Mouse (Mus musculus) liver, embryonic 15.5 days (tissue): ENCODE measurements around the gene Prr13. TPM values are rescaled to one million over a fixed set of nuclear protein-coding genes. Genes with fewer than 3 reads are reported as not detected.

Source experiments
- ATAC-seq: fragments of 200-750 bp; cut with Nextera tagmentation; 2 replicates; pipeline ENCODE4 v1.8.0; 2017; ENCODE audit warnings: moderate number of reproducible peaks, mild to moderate bottlenecking, moderate library complexity; ENCODE audit not compliant: insufficient read depth
- H3K27ac ChIP-seq: fragments of 300-500 bp; sonication (generic); replicated peaks from 2 replicates; pipeline ENCODE4 v1.5.1; 2015; ENCODE audit warnings: mild to moderate bottlenecking, inconsistent platforms
- H3K27me3 ChIP-seq: fragments of 300-500 bp; sonication (generic); 2 replicates; pipeline ENCODE4 v1.6.1; 2015; ENCODE audit warnings: mild to moderate bottlenecking, inconsistent platforms
- H3K36me3 ChIP-seq: fragments of 300-500 bp; sonication (generic); replicated peaks from 2 replicates; pipeline ENCODE4 v1.6.1; 2015; ENCODE audit warnings: moderate library complexity, mild to moderate bottlenecking, inconsistent platforms
- H3K4me1 ChIP-seq: fragments of 300-500 bp; sonication (generic); replicated peaks from 2 replicates; pipeline ENCODE4 v1.6.1; 2015; ENCODE audit warnings: inconsistent platforms
- H3K4me2 ChIP-seq: fragments of 300-500 bp; sonication (generic); 2 replicates; pipeline ENCODE4 v1.6.1; 2015; ENCODE audit warnings: moderate library complexity, mild to moderate bottlenecking, inconsistent platforms
- H3K4me3 ChIP-seq: fragments of 300-500 bp; sonication (generic); replicated peaks from 2 replicates; pipeline ENCODE4 v1.5.1; 2015; ENCODE audit warnings: mild to moderate bottlenecking, inconsistent platforms
- H3K9ac ChIP-seq: fragments of 300-500 bp; sonication (generic); 2 replicates; pipeline ENCODE4 v1.6.1; 2015; ENCODE audit warnings: moderate library complexity, mild to moderate bottlenecking, inconsistent platforms
- H3K9me3 ChIP-seq: fragments of 300-500 bp; sonication (generic); replicated peaks from 2 replicates; pipeline ENCODE4 v1.6.1; 2016; ENCODE audit warnings: inconsistent platforms
- WGBS: fragments of 180-500 bp; shearing (Covaris S2); methylation state at CpG from one replicate; pipeline ENCODE4 v1.1.7; 2015; ENCODE audit warnings: mixed read lengths; ENCODE audit not compliant: insufficient replicate concordance; 5-methylcytosine and 5-hydroxymethylcytosine counted together
- polyA plus RNA-seq: library from polyadenylated mRNA; unstranded; fragments of >200 nt; fragmentation: Nextera tagmentation; extraction: Ambion mirVana; gene quantifications from 2 replicates; pipeline ENCODE4 v1.2.1, GENCODE M21; 2015

Gene Prr13
- polyA plus RNA-seq, 1 experiment from 2014 or later: 106 TPM

GRCm38 (mm10) chr15:102505073-102505769 lies 46.4 kb downstream of the Prr13 start:
- no peak overlapping the region for H3K4me3 ChIP-seq
- peaks cover 7% of the 10 kb centered on the region; the same call in 1 of the 2 replicates for H3K27me3 ChIP-seq
- no peaks in the 10 kb centered on the region for H3K9me3 ChIP-seq
- peaks cover 50% of the 10 kb centered on the region for H3K36me3 ChIP-seq
- H3K4me2 ChIP-seq: no peak overlapping the region
- H3K9ac ChIP-seq: no peak overlapping the region
- H3K4me1 ChIP-seq: peaks cover 40% of the 10 kb centered on the region
- whole genome bisulfite sequencing: 73% methylated on average over 12 of the region's 12 CpGs
- no peak for ATAC-seq
- H3K27ac ChIP-seq: no peak overlapping the region

- Histone ChIP-seq H3K9ac (no peak overlapping the region), H3K27me3 (peaks cover 14% of the 10 kb centered on the region), H3K9me3 (no peaks in the 10 kb centered on the region), H3K4me3 (no peak overlapping the region), H3K4me1 (peaks cover 47% of the 10 kb centered on the region), H3K27ac (no peak overlapping the region), H3K4me2 (no peak overlapping the region), H3K36me3 (peaks cover 43% of the 10 kb centered on the region)
- ATAC-seq: no peak
- 68% methylated on average over 9 of the region's 9 CpGs for WGBS
Measured at GRCm38 (mm10) chr15:102505770-102506463, 47.1 kb downstream of the Prr13 start.

DNA sequence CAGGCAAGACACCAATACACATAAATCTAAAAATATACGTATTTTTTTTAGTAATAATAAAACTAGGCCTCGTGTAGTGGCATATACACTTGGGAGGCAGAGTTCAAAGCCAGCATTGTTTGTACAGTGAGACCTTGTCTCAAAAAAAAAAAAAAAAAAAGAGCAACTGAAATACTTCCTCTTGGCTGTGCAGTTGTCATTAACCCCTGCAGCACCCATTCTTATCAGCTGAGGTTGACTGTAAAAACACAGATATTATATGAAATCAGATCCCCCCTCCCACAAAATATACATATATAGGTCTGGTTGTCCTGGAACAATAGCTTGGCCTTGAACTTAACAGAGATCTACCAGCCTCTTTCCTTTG lies 47.6 kb downstream of the Prr13 start:
- Histone ChIP-seq H3K4me3 (no peak overlapping the region), H3K9ac (no peak overlapping the region), H3K27ac (no peak overlapping the region), H3K4me1 (peaks cover 50% of the 10 kb centered on the region), H3K36me3 (peaks cover 38% of the 10 kb centered on the region), H3K9me3 (no peaks in the 10 kb centered on the region), H3K27me3 (peaks cover 19% of the 10 kb centered on the region), H3K4me2 (no peak overlapping the region)
- WGBS: 25% methylated on average over 2 of the region's 2 CpGs
- ATAC-seq: no peak

- peaks cover 47% of the 10 kb centered on the region for H3K4me1 ChIP-seq
- WGBS: 48% methylated on average over 1 of the region's 1 CpGs
- peaks cover 23% of the 10 kb centered on the region for H3K27me3 ChIP-seq
- H3K9me3 ChIP-seq: no peaks in the 10 kb centered on the region
- H3K36me3 ChIP-seq: peaks cover 34% of the 10 kb centered on the region
- no peak overlapping the region for H3K4me2 ChIP-seq
- ATAC-seq: no peak
- H3K9ac ChIP-seq: no peak overlapping the region
- H3K27ac ChIP-seq: no peak overlapping the region
- H3K4me3 ChIP-seq: no peak overlapping the region
Measured at GRCm38 (mm10) chr15:102506864-102507263, 48.0 kb downstream of the Prr13 start.

DNA sequence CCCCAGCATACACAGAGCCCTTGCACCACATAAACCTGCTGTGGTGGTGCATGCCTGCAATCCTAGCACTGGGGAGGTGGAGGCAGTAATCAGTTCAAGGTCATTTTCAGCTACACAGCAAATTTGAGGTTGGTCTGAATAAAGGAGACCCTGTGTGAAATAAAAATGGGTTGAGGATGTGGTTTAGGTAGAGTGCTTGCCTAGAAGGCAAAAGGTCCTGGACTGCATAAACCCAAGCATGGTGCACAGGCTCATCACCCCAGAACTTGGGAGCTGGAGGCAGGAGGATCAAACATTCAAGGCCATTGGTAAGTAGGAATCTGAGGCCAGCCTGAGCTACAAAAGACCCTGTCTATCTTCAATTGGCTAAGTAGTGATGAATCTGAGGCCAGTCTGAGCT lies 48.7 kb downstream of the Prr13 start:
- no peak overlapping the region for H3K27ac ChIP-seq
- peaks cover 40% of the 10 kb centered on the region for H3K4me1 ChIP-seq
- no peak overlapping the region for H3K9ac ChIP-seq
- H3K36me3 ChIP-seq: peaks cover 27% of the 10 kb centered on the region
- no peak overlapping the region for H3K4me3 ChIP-seq
- no peak for ATAC-seq
- no peaks in the 10 kb centered on the region for H3K9me3 ChIP-seq
- no peak overlapping the region for H3K4me2 ChIP-seq
- peaks cover 29% of the 10 kb centered on the region for H3K27me3 ChIP-seq

DNA sequence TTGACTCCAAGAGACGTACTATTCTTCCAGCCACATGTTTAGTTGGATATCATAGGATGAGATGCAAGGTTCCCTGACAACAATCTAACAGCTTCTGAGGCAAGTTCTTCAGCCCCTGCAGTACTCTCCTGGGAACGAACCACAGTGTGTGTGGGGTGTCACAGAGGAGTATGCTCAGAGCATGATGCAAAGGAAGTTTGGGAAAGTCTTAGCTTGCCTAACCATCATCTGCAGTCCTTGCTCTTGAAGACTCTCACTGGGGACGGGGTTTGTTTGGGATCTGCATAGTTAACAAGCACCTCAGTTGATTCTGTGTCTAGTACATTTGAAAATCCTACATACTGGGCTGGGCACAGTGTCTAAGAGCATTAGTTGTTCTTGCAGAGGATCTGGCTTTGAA lies 49.5 kb downstream of the Prr13 start:
- ATAC-seq: no peak
- peaks cover 29% of the 10 kb centered on the region for H3K27me3 ChIP-seq
- WGBS: 58% methylated on average over 3 of the region's 3 CpGs
- no peak overlapping the region for H3K4me3 ChIP-seq
- no peak overlapping the region for H3K27ac ChIP-seq
- peaks cover 34% of the 10 kb centered on the region for H3K4me1 ChIP-seq
- peaks cover 19% of the 10 kb centered on the region for H3K36me3 ChIP-seq
- no peaks in the 10 kb centered on the region for H3K9me3 ChIP-seq
- no peak overlapping the region for H3K4me2 ChIP-seq
- no peak overlapping the region for H3K9ac ChIP-seq

DNA sequence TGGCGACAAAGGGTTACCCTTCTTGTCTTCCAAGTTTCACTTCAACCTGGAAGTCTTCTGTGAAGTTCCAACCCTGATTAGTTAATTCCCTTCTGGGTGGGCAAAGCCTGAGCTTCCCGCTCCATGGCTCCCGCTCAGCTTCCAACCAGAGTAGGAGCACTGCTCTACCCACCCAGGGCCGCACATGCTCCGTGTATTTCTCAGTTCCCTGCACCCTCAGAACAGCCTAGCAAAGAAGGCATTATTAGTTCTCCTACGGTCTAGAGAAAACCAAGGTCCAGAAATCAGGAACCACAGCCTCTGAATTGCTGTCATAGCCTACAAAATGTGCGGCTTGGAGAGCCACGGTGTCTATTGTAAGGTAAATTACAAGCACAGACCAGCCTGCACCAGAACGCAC lies 51.3 kb downstream of the Prr13 start:
- peak; percentile 17 for ATAC-seq
- Histone ChIP-seq H3K4me3 (peak overlapping the region; percentile 63), H3K4me2 (peak overlapping the region; percentile 96), H3K9me3 (no peaks in the 10 kb centered on the region), H3K36me3 (peaks cover 2% of the 10 kb centered on the region; the same call in 1 of the 2 replicates), H3K4me1 (peaks cover 34% of the 10 kb centered on the region), H3K27me3 (peaks cover 29% of the 10 kb centered on the region), H3K9ac (peak overlapping the region; percentile 47), H3K27ac (no peak overlapping the region)
- 18% methylated on average over 9 of the region's 9 CpGs for WGBS

DNA sequence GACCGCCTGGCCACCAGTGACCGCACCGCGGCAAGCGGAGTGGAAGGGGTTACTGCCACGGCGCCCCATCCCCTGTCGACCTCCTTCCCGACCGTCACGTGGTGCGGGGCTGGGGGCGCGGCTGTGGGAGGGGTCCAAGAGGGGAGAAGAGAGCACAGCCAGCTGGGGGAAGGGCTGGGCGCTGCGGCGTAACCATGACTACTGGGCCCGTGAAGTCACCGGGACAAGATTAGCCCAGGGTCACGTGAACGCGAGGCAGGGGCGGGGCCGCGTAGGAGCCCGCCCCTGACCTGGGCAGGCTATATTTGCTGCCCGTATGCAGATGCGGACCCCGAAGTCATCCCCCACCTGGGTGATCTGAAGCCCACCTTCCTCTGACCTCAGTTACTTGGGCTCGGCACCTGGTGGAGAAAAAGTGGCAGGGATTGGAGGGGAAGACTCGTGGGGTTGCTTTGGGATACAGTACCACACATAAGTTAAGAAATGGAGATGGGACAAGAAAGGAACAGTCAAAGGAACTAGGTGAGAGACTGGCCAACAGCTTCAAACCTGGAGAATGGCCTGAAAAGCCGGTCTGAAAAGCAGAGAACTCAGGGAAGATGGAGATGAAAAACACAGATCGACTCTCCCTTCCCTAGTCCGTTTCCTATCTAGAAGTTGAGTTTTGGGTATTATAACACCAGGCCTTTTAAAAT lies 51.9 kb downstream of the Prr13 start:
- H3K36me3 ChIP-seq: no peaks in the 10 kb centered on the region
- no peaks in the 10 kb centered on the region for H3K9me3 ChIP-seq
- H3K27me3 ChIP-seq: peaks cover 35% of the 10 kb centered on the region
- H3K27ac ChIP-seq: no peak overlapping the region
- ATAC-seq: peak; percentile 79
- 5% methylated on average over 34 of the region's 34 CpGs for WGBS
- H3K4me2 ChIP-seq: peak overlapping the region; percentile 96
- peaks cover 28% of the 10 kb centered on the region for H3K4me1 ChIP-seq
- H3K9ac ChIP-seq: peak overlapping the region; percentile 47
- H3K4me3 ChIP-seq: peak overlapping the region; percentile 63

GRCm38 (mm10) chr15:102511285-102511833 lies 52.5 kb downstream of the Prr13 start:
- H3K4me3 ChIP-seq: no peak overlapping the region
- no peaks in the 10 kb centered on the region for H3K9me3 ChIP-seq
- no peak overlapping the region for H3K27ac ChIP-seq
- peaks cover 41% of the 10 kb centered on the region for H3K27me3 ChIP-seq
- 36% methylated on average over 6 of the region's 6 CpGs for WGBS
- no peak for ATAC-seq
- H3K4me2 ChIP-seq: peak overlapping the region; percentile 96; the same call in 1 of the 2 replicates
- H3K9ac ChIP-seq: no peak overlapping the region
- no peaks in the 10 kb centered on the region for H3K36me3 ChIP-seq
- peaks cover 29% of the 10 kb centered on the region for H3K4me1 ChIP-seq

- no peak overlapping the region for H3K27ac ChIP-seq
- H3K9me3 ChIP-seq: no peaks in the 10 kb centered on the region
- no peak overlapping the region for H3K4me2 ChIP-seq
- peaks cover 45% of the 10 kb centered on the region for H3K27me3 ChIP-seq
- H3K4me1 ChIP-seq: peaks cover 30% of the 10 kb centered on the region
- H3K4me3 ChIP-seq: no peak overlapping the region
- ATAC-seq: no peak
- no peak overlapping the region for H3K9ac ChIP-seq
- no peaks in the 10 kb centered on the region for H3K36me3 ChIP-seq
- WGBS: 53% methylated on average over 5 of the region's 5 CpGs
Measured at GRCm38 (mm10) chr15:102512010-102512409, 53.2 kb downstream of the Prr13 start.
